Comparison of ENCODE assay signal across 20 mouse cellular contexts in genomic region chr2:18228486-18229062, GRCm38 (mm10).
DNase-seq lines count a peak whose midpoint lies in the region; ATAC-seq and TF ChIP-seq lines count a peak whose summit lies in the region.
"Had no signal": no experiment of that assay in that cellular context is flagged by ENCODE, and none has a peak within 500 bp of the region (broad histone marks: within the 10 kb centered on the region; RNA-seq: fewer than 3 reads in every experiment).

No protein-coding gene starts in this region.

- H3K9me3 ChIP-seq in embryonic facial prominence, embryonic 11.5 days (replicated peaks; ENCODE audit: control insufficient read depth, low read length) = no peaks in the 10 kb centered on the region
- H3K9me3 ChIP-seq in embryonic facial prominence, embryonic 10.5 days = no peaks in the 10 kb centered on the region
- no peaks in the 10 kb centered on the region for H3K9me3 ChIP-seq in kidney, embryonic 16.5 days (ENCODE audit: low read length)
- no peaks in the 10 kb centered on the region for H3K9me3 ChIP-seq in embryonic facial prominence, embryonic 14.5 days (ENCODE audit: control insufficient read depth, low read length)
- H3K9me3 ChIP-seq: forebrain, embryonic 12.5 days; G1E; heart, embryonic 13.5 days; hindbrain, embryonic 13.5 days had no signal

- no peak for TF ChIP-seq CTCF in kidney, adult 2 months (conservative IDR thresholded peaks at IDR 0.05; ENCODE audit: insufficient read depth, insufficient read length, low read depth, low read length)

- H3K27me3 ChIP-seq in embryonic facial prominence, embryonic 11.5 days (ENCODE audit: control insufficient read depth, insufficient read depth, low read length) = no peaks in the 10 kb centered on the region
- H3K27me3 ChIP-seq in embryonic facial prominence, embryonic 10.5 days (replicated peaks; ENCODE audit: low read depth, poor library complexity, severe bottlenecking) = no peaks in the 10 kb centered on the region
- H3K27me3 ChIP-seq in kidney, embryonic 16.5 days (ENCODE audit: insufficient read depth, low read length) = no peaks in the 10 kb centered on the region
- H3K27me3 ChIP-seq in kidney, adult 2 months (replicated peaks; ENCODE audit: control insufficient read depth, insufficient read depth, low read length) = no peaks in the 10 kb centered on the region
- H3K27me3 ChIP-seq in embryonic facial prominence, embryonic 14.5 days (replicated peaks; ENCODE audit: control insufficient read depth, insufficient read depth, low read length) = no peaks in the 10 kb centered on the region
- H3K27me3 ChIP-seq: forebrain, embryonic 12.5 days; heart, embryonic 13.5 days; hindbrain, embryonic 13.5 days had no signal

- H3K9ac ChIP-seq in embryonic facial prominence, embryonic 11.5 days (replicated peaks; ENCODE audit: low read length) = no peak overlapping the region
- no peak overlapping the region for H3K9ac ChIP-seq in kidney, embryonic 16.5 days (replicated peaks; ENCODE audit: low read length)
- no peak overlapping the region for H3K9ac ChIP-seq in embryonic facial prominence, embryonic 14.5 days (ENCODE audit: low read depth, low read length)
- H3K9ac ChIP-seq: forebrain, embryonic 12.5 days; heart, embryonic 13.5 days; hindbrain, embryonic 13.5 days had no signal

- no peaks in the 10 kb centered on the region for H3K4me1 ChIP-seq in embryonic facial prominence, embryonic 11.5 days (ENCODE audit: control insufficient read depth, insufficient read depth, low read length)
- peaks cover 47% of the 10 kb centered on the region for H3K4me1 ChIP-seq in embryonic facial prominence, embryonic 10.5 days
- peaks cover 7% of the 10 kb centered on the region; the same call in 1 of the 2 replicates for H3K4me1 ChIP-seq in kidney, embryonic 16.5 days (ENCODE audit: insufficient read depth, low read length)
- H3K4me1 ChIP-seq in kidney, adult 2 months (ENCODE audit: control insufficient read depth, insufficient read depth, low read length) = no peaks in the 10 kb centered on the region
- no peaks in the 10 kb centered on the region; the same call in 1 of the 2 replicates for H3K4me1 ChIP-seq in embryonic facial prominence, embryonic 14.5 days (ENCODE audit: control insufficient read depth, insufficient read depth, low read length)

- H3K36me3 ChIP-seq in embryonic facial prominence, embryonic 11.5 days (replicated peaks; ENCODE audit: control insufficient read depth, insufficient read depth, low read depth, low read length) = no peaks in the 10 kb centered on the region
- H3K36me3 ChIP-seq in embryonic facial prominence, embryonic 10.5 days (replicated peaks) = no peaks in the 10 kb centered on the region
- H3K36me3 ChIP-seq in kidney, embryonic 16.5 days (ENCODE audit: insufficient read depth, low read length) = no peaks in the 10 kb centered on the region
- H3K36me3 ChIP-seq in kidney, adult 2 months (ENCODE audit: control insufficient read depth, insufficient read depth, low read length) = no peaks in the 10 kb centered on the region; the same call in 1 of the 2 replicates
- no peaks in the 10 kb centered on the region for H3K36me3 ChIP-seq in embryonic facial prominence, embryonic 14.5 days (ENCODE audit: control insufficient read depth, insufficient read depth, low read length)

- H3K4me3 ChIP-seq in embryonic facial prominence, embryonic 11.5 days (ENCODE audit: low read depth, low read length) = no peak overlapping the region
- no peak overlapping the region for H3K4me3 ChIP-seq in embryonic facial prominence, embryonic 10.5 days
- H3K4me3 ChIP-seq in kidney, embryonic 16.5 days (ENCODE audit: low read length) = no peak overlapping the region
- no peak overlapping the region for H3K4me3 ChIP-seq in kidney, adult 2 months (ENCODE audit: insufficient read depth, low read depth, low read length)
- H3K4me3 ChIP-seq in embryonic facial prominence, embryonic 14.5 days (ENCODE audit: low read depth, low read length) = no peak overlapping the region
- H3K4me3 ChIP-seq: forebrain, embryonic 12.5 days; heart, embryonic 13.5 days; hindbrain, embryonic 13.5 days had no signal

- WGBS in embryonic facial prominence, embryonic 11.5 days = 25% methylated on average over 8 of the region's 8 CpGs
- 27% methylated on average over 8 of the region's 8 CpGs for WGBS in embryonic facial prominence, embryonic 10.5 days
- 30% methylated on average over 8 of the region's 8 CpGs for WGBS in kidney, embryonic 16.5 days
- 76% methylated on average over 8 of the region's 8 CpGs for WGBS in kidney, adult 2 months
- WGBS in embryonic facial prominence, embryonic 14.5 days = 24% methylated on average over 8 of the region's 8 CpGs

- TF ChIP-seq POLR2A in kidney, adult 2 months (IDR thresholded peaks at IDR 0.05; ENCODE audit: low read depth, low read length) = no peak

- no peak for ATAC-seq in embryonic facial prominence, embryonic 11.5 days (replicated peaks; ENCODE audit: insufficient number of reproducible peaks, low FRiP score, low TSS enrichment, low read depth)
- peak; percentile 65; the same call in 1 of the 2 replicates for ATAC-seq in kidney, embryonic 16.5 days (ENCODE audit: low FRiP score, low TSS enrichment)
- peak; percentile 72 for ATAC-seq in embryonic facial prominence, embryonic 14.5 days (ENCODE audit: low read depth)
- ATAC-seq: CD4-positive, CD25-positive, alpha-beta regulatory T cell, adult 4 months; forebrain, embryonic 16.5 days; intestine, embryonic 16.5 days had no signal

- no peak overlapping the region for H3K4me2 ChIP-seq in embryonic facial prominence, embryonic 11.5 days (ENCODE audit: low read depth, low read length)
- H3K4me2 ChIP-seq in kidney, embryonic 16.5 days (replicated peaks; ENCODE audit: low read depth, low read length) = no peak overlapping the region
- H3K4me2 ChIP-seq in embryonic facial prominence, embryonic 14.5 days (ENCODE audit: low read depth, low read length) = no peak overlapping the region
- H3K4me2 ChIP-seq: forebrain, embryonic 12.5 days; heart, embryonic 13.5 days; hindbrain, embryonic 13.5 days had no signal

- DNase-seq in embryonic facial prominence, embryonic 11.5 days (ENCODE audit: low spot score) = peak; percentile 56
- no peak for DNase-seq in embryonic facial prominence, embryonic 10.5 days (ENCODE audit: low spot score)
- no peak for DNase-seq in kidney, adult 2 months
- DNase-seq in embryo, embryonic 10 days (ENCODE audit: low spot score) = peak; percentile 41
- peak; percentile 25 for DNase-seq in embryonic facial prominence, embryonic 14.5 days (ENCODE audit: low spot score)
- DNase-seq in left cerebral cortex, postnatal 4 days = no peak
- DNase-seq in heart, postnatal 4 days = no peak
- DNase-seq: B cell, adult 2 months; cerebellum, adult 18-20 months; cerebellum, adult 9-11 months; cerebellum, postnatal 36 days; gastrocnemius, postnatal 36 days had no signal

- H3K27ac ChIP-seq in embryonic facial prominence, embryonic 11.5 days (replicated peaks; ENCODE audit: low read depth, low read length) = no peak overlapping the region
- H3K27ac ChIP-seq in embryonic facial prominence, embryonic 10.5 days (replicated peaks) = no peak overlapping the region
- no peak overlapping the region for H3K27ac ChIP-seq in kidney, embryonic 16.5 days (ENCODE audit: low read length)
- no peak overlapping the region for H3K27ac ChIP-seq in kidney, adult 2 months (ENCODE audit: insufficient read depth, low read depth, low read length)
- no peak overlapping the region for H3K27ac ChIP-seq in embryonic facial prominence, embryonic 14.5 days (replicated peaks; ENCODE audit: low read depth, low read length)
- H3K27ac ChIP-seq: forebrain, embryonic 12.5 days; heart, embryonic 13.5 days; hindbrain, embryonic 13.5 days had no signal

- intact Hi-C loops in left cerebral cortex, postnatal 4 days (cut with DNase I) = no loop called here

Comparison
In these comparisons a context has a peak if more than half of its experiments do, and no peak if none do; other contexts are left out.
1. DNase-seq: peak in embryonic facial prominence, embryonic 11.5 days (single experiment), embryo, embryonic 10 days (single experiment) and embryonic facial prominence, embryonic 14.5 days (single experiment); none in embryonic facial prominence, embryonic 10.5 days (single experiment), kidney, adult 2 months (single experiment), left cerebral cortex, postnatal 4 days (single experiment) and heart, postnatal 4 days (single experiment).